Mouse (Mus musculus): ENCODE results near the gene Map3k5. TPM values are rescaled to one million over a fixed set of nuclear protein-coding genes. Genes with fewer than 3 reads are reported as not detected.
"Not testable (repeated sequence)": the region's sequence is repeated elsewhere in the genome, so short reads cannot be mapped to it uniquely, and the experiment has no call there.

The Map3k5 gene
- polyA plus RNA-seq, 1 experiment: 2.2 TPM

GRCm38 (mm10) chr10:19915301-19915700 is 19.0 kb upstream of the Map3k5 start:
- WGBS: 44% methylated on average over 1 of the region's 1 CpGs
- H3K27ac ChIP-seq (ENCODE audit: insufficient read depth, low read depth, low read length): no peak overlapping the region
- H3K4me1 ChIP-seq (ENCODE audit: control insufficient read depth, insufficient read depth, insufficient read length, low read length): no peaks in the 10 kb centered on the region
- no peak overlapping the region for H3K4me3 ChIP-seq (ENCODE audit: low read depth, low read length)
- TF ChIP-seq CTCF (IDR thresholded peaks at IDR 0.05; ENCODE audit: extremely low read depth, insufficient read length, insufficient replicate concordance, low read depth, low read length): peak; percentile 52; the same call in 1 of the 2 replicates
- no peak for TF ChIP-seq POLR2A (IDR thresholded peaks at IDR 0.05; ENCODE audit: low read depth, low read length)
- H3K27me3 ChIP-seq (ENCODE audit: control insufficient read depth, insufficient read depth, low read length): no peaks in the 10 kb centered on the region
- H3K36me3 ChIP-seq (ENCODE audit: control insufficient read depth, insufficient read depth, low read length): no peaks in the 10 kb centered on the region

- TF ChIP-seq POLR2A (IDR thresholded peaks at IDR 0.05; ENCODE audit: low read depth, low read length) (no peak), CTCF (IDR thresholded peaks at IDR 0.05; ENCODE audit: extremely low read depth, insufficient read length, insufficient replicate concordance, low read depth, low read length) (no peak)
- H3K27ac ChIP-seq (ENCODE audit: insufficient read depth, low read depth, low read length): no peak overlapping the region
- WGBS: 27% methylated on average over 4 of the region's 4 CpGs
- no peak overlapping the region for H3K4me3 ChIP-seq (ENCODE audit: low read depth, low read length)
- no peaks in the 10 kb centered on the region for H3K27me3 ChIP-seq (ENCODE audit: control insufficient read depth, insufficient read depth, low read length)
- H3K4me1 ChIP-seq (ENCODE audit: control insufficient read depth, insufficient read depth, insufficient read length, low read length): no peaks in the 10 kb centered on the region
- H3K36me3 ChIP-seq (ENCODE audit: control insufficient read depth, insufficient read depth, low read length): no peaks in the 10 kb centered on the region
Observed at GRCm38 (mm10) chr10:19922410-19922809, 11.9 kb upstream of the Map3k5 start.

- 62% methylated on average over 2 of the region's 2 CpGs for WGBS
Observed at GRCm38 (mm10) chr10:19924256-19924655, 10.0 kb upstream of the Map3k5 start.

GRCm38 (mm10) chr10:19926391-19926897 is 7.8 kb upstream of the Map3k5 start:
- H3K27me3 ChIP-seq (ENCODE audit: control insufficient read depth, insufficient read depth, low read length); H3K4me1 ChIP-seq (ENCODE audit: control insufficient read depth, insufficient read depth, insufficient read length, low read length); H3K27ac ChIP-seq (ENCODE audit: insufficient read depth, low read depth, low read length); H3K36me3 ChIP-seq (ENCODE audit: control insufficient read depth, insufficient read depth, low read length); H3K4me3 ChIP-seq (ENCODE audit: low read depth, low read length): not testable (repeated sequence)
- 35% methylated on average over 4 of the region's 4 CpGs for WGBS

More at GRCm38 (mm10) chr10:19924256-19924655, 10.0 kb upstream of the Map3k5 start:
- TF ChIP-seq POLR2A (IDR thresholded peaks at IDR 0.05; ENCODE audit: low read depth, low read length): no peak
- TF ChIP-seq CTCF (IDR thresholded peaks at IDR 0.05; ENCODE audit: extremely low read depth, insufficient read length, insufficient replicate concordance, low read depth, low read length): no peak
- Histone ChIP-seq H3K27me3 (ENCODE audit: control insufficient read depth, insufficient read depth, low read length) (no peaks in the 10 kb centered on the region), H3K4me3 (ENCODE audit: low read depth, low read length) (no peak overlapping the region), H3K4me1 (ENCODE audit: control insufficient read depth, insufficient read depth, insufficient read length, low read length) (no peaks in the 10 kb centered on the region), H3K27ac (ENCODE audit: insufficient read depth, low read depth, low read length) (no peak overlapping the region), H3K36me3 (ENCODE audit: control insufficient read depth, insufficient read depth, low read length) (no peaks in the 10 kb centered on the region)

GRCm38 (mm10) chr10:19928205-19928604 is 6.1 kb upstream of the Map3k5 start:
- no peak overlapping the region for H3K27ac ChIP-seq (ENCODE audit: insufficient read depth, low read depth, low read length)
- 85% methylated on average over 1 of the region's 1 CpGs for WGBS
- H3K36me3 ChIP-seq (ENCODE audit: control insufficient read depth, insufficient read depth, low read length): no peaks in the 10 kb centered on the region
- no peaks in the 10 kb centered on the region for H3K4me1 ChIP-seq (ENCODE audit: control insufficient read depth, insufficient read depth, insufficient read length, low read length)
- H3K27me3 ChIP-seq (ENCODE audit: control insufficient read depth, insufficient read depth, low read length): no peaks in the 10 kb centered on the region
- no peak for TF ChIP-seq CTCF (IDR thresholded peaks at IDR 0.05; ENCODE audit: extremely low read depth, insufficient read length, insufficient replicate concordance, low read depth, low read length)
- no peak for TF ChIP-seq POLR2A (IDR thresholded peaks at IDR 0.05; ENCODE audit: low read depth, low read length)
- no peak overlapping the region for H3K4me3 ChIP-seq (ENCODE audit: low read depth, low read length)

GRCm38 (mm10) chr10:19932986-19933385 is 1.3 kb upstream of the Map3k5 start:
- WGBS: 42% methylated on average over 3 of the region's 3 CpGs
- H3K4me1 ChIP-seq (ENCODE audit: control insufficient read depth, insufficient read depth, insufficient read length, low read length): peaks cover 9% of the 10 kb centered on the region; the same call in 1 of the 2 replicates
- H3K4me3 ChIP-seq (ENCODE audit: low read depth, low read length): no peak overlapping the region
- H3K27me3 ChIP-seq (ENCODE audit: control insufficient read depth, insufficient read depth, low read length): no peaks in the 10 kb centered on the region
- TF ChIP-seq POLR2A (IDR thresholded peaks at IDR 0.05; ENCODE audit: low read depth, low read length) (no peak), CTCF (IDR thresholded peaks at IDR 0.05; ENCODE audit: extremely low read depth, insufficient read length, insufficient replicate concordance, low read depth, low read length) (no peak)
- H3K36me3 ChIP-seq (ENCODE audit: control insufficient read depth, insufficient read depth, low read length): no peaks in the 10 kb centered on the region
- no peak overlapping the region for H3K27ac ChIP-seq (ENCODE audit: insufficient read depth, low read depth, low read length)

GRCm38 (mm10) chr10:19933511-19934383 is 525 bp upstream of the Map3k5 start:
- Histone ChIP-seq H3K4me3 (ENCODE audit: low read depth, low read length) (peak overlapping the region; percentile 98), H3K27me3 (ENCODE audit: control insufficient read depth, insufficient read depth, low read length) (no peaks in the 10 kb centered on the region), H3K36me3 (ENCODE audit: control insufficient read depth, insufficient read depth, low read length) (no peaks in the 10 kb centered on the region), H3K4me1 (ENCODE audit: control insufficient read depth, insufficient read depth, insufficient read length, low read length) (peaks cover 9% of the 10 kb centered on the region; the same call in 1 of the 2 replicates), H3K27ac (ENCODE audit: insufficient read depth, low read depth, low read length) (peak overlapping the region; percentile 95)
- no peak; the same call in none of the 2 replicates for TF ChIP-seq POLR2A (IDR thresholded peaks at IDR 0.05; ENCODE audit: low read depth, low read length)
- peak; percentile 60 for TF ChIP-seq CTCF (IDR thresholded peaks at IDR 0.05; ENCODE audit: extremely low read depth, insufficient read length, insufficient replicate concordance, low read depth, low read length)
- under 1% methylated on average over 92 of the region's 97 CpGs for WGBS
